In genomic region chr2:75425384-75425783, GRCm38 (mm10) we compare ENCODE assay signal across 16 mouse cellular contexts.
DNase-seq lines count a peak whose midpoint lies in the region; ATAC-seq lines count a peak whose summit lies in the region.
"Had no signal": no experiment of that assay in that cellular context is flagged by ENCODE, and none has a peak within 500 bp of the region (broad histone marks: within the 10 kb centered on the region; RNA-seq: fewer than 3 reads in every experiment).

No protein-coding gene starts in this region.

- H3K4me2 ChIP-seq in forebrain, embryonic 11.5 days (ENCODE audit: low read depth, low read length, severe bottlenecking): no peak overlapping the region
- H3K4me2 ChIP-seq in forebrain, embryonic 16.5 days (ENCODE audit: low read length): peak overlapping the region; percentile 1
- no peak overlapping the region for H3K4me2 ChIP-seq in neural tube, embryonic 11.5 days (ENCODE audit: low read depth)
- H3K4me2 ChIP-seq: heart, embryonic 11.5 days; liver, embryonic 15.5 days had no signal

- no peak overlapping the region for H3K4me3 ChIP-seq in forebrain, embryonic 11.5 days (ENCODE audit: low read depth, low read length)
- no peak overlapping the region for H3K4me3 ChIP-seq in forebrain, embryonic 16.5 days (replicated peaks; ENCODE audit: low read length)
- no peak overlapping the region for H3K4me3 ChIP-seq in limb, embryonic 10.5 days
- no peak overlapping the region for H3K4me3 ChIP-seq in neural tube, embryonic 11.5 days (ENCODE audit: low read depth, low read length)
- H3K4me3 ChIP-seq: liver, embryonic 15.5 days had no signal

- H3K36me3 ChIP-seq in forebrain, embryonic 11.5 days (ENCODE audit: control insufficient read depth, insufficient read depth, low read length): no peaks in the 10 kb centered on the region
- no peaks in the 10 kb centered on the region for H3K36me3 ChIP-seq in forebrain, embryonic 16.5 days (ENCODE audit: control insufficient read depth, insufficient read depth)
- H3K36me3 ChIP-seq in limb, embryonic 10.5 days: no peaks in the 10 kb centered on the region
- H3K36me3 ChIP-seq in neural tube, embryonic 11.5 days (ENCODE audit: control insufficient read depth, insufficient read depth, low read length): no peaks in the 10 kb centered on the region
- H3K36me3 ChIP-seq: liver, embryonic 15.5 days had no signal

- H3K4me1 ChIP-seq in forebrain, embryonic 11.5 days (replicated peaks; ENCODE audit: control insufficient read depth, insufficient read depth, low read length): peaks cover 4% of the 10 kb centered on the region; the same call in 1 of the 2 replicates
- peaks cover 29% of the 10 kb centered on the region for H3K4me1 ChIP-seq in forebrain, embryonic 16.5 days (replicated peaks; ENCODE audit: control insufficient read depth, insufficient read depth, low read length)
- peaks cover 52% of the 10 kb centered on the region for H3K4me1 ChIP-seq in limb, embryonic 10.5 days
- H3K4me1 ChIP-seq in neural tube, embryonic 11.5 days (ENCODE audit: control insufficient read depth, insufficient read depth, low read length): 0 out of 2 replicates have a peak, but pooled peaks cover 2% of the 10 kb centered on the region
- H3K4me1 ChIP-seq: liver, embryonic 15.5 days had no signal

- DNase-seq in forebrain, embryonic 11.5 days (ENCODE audit: low spot score): no peak
- DNase-seq in limb, embryonic 10.5 days (ENCODE audit: low spot score): no peak
- DNase-seq in neural tube, embryonic 11.5 days (ENCODE audit: low spot score): peak; percentile 36
- no peak for DNase-seq in heart, postnatal 10 days
- DNase-seq in B cell, adult 2 months: no peak
- no peak for DNase-seq in heart, postnatal 36 days
- DNase-seq: cerebellum, adult 18-20 months; gastrocnemius, postnatal 36 days; layer of hippocampus, adult 9-11 months; left cerebral cortex, postnatal 4 days; lung, postnatal 36 days; thymus, postnatal 14 days had no signal

- 27% methylated on average over 7 of the region's 7 CpGs for WGBS in forebrain, embryonic 11.5 days
- 9% methylated on average over 7 of the region's 7 CpGs for WGBS in forebrain, embryonic 16.5 days
- 14% methylated on average over 7 of the region's 7 CpGs for WGBS in limb, embryonic 10.5 days
- 21% methylated on average over 7 of the region's 7 CpGs for WGBS in neural tube, embryonic 11.5 days

- H3K27me3 ChIP-seq in forebrain, embryonic 11.5 days (ENCODE audit: control insufficient read depth, insufficient read depth, low read length): no peaks in the 10 kb centered on the region
- no peaks in the 10 kb centered on the region for H3K27me3 ChIP-seq in forebrain, embryonic 16.5 days (replicated peaks; ENCODE audit: control insufficient read depth, insufficient read depth, low read length)
- no peaks in the 10 kb centered on the region for H3K27me3 ChIP-seq in limb, embryonic 10.5 days (ENCODE audit: low read depth, poor library complexity, severe bottlenecking)
- H3K27me3 ChIP-seq in neural tube, embryonic 11.5 days (ENCODE audit: control insufficient read depth, insufficient read depth, low read length): no peaks in the 10 kb centered on the region

- H3K9ac ChIP-seq in forebrain, embryonic 11.5 days (ENCODE audit: low read length): no peak overlapping the region; the same call in 1 of the 2 replicates
- H3K9ac ChIP-seq in forebrain, embryonic 16.5 days (replicated peaks; ENCODE audit: low read depth, low read length): no peak overlapping the region
- no peak overlapping the region for H3K9ac ChIP-seq in neural tube, embryonic 11.5 days (ENCODE audit: low read length)
- H3K9ac ChIP-seq: liver, embryonic 15.5 days had no signal

- peak overlapping the region; percentile 58 for H3K27ac ChIP-seq in forebrain, embryonic 11.5 days (ENCODE audit: low read depth, low read length)
- H3K27ac ChIP-seq in forebrain, embryonic 16.5 days (ENCODE audit: low read length): peak overlapping the region; percentile 74
- H3K27ac ChIP-seq in limb, embryonic 10.5 days: peak overlapping the region; percentile 82
- H3K27ac ChIP-seq in neural tube, embryonic 11.5 days (ENCODE audit: low read depth, low read length): peak overlapping the region; percentile 30; the same call in 1 of the 2 replicates
- H3K27ac ChIP-seq: liver, embryonic 15.5 days had no signal

- intact Hi-C loops in heart, postnatal 10 days (cut with DNase I): no loop called here
- intact Hi-C loops in heart, postnatal 36 days (cut with DNase I): no loop called here

- no peak for ATAC-seq in forebrain, embryonic 11.5 days (replicated peaks; ENCODE audit: low FRiP score)
- peak; percentile 53; the same call in 1 of the 2 replicates for ATAC-seq in forebrain, embryonic 16.5 days
- no peak for ATAC-seq in neural tube, embryonic 11.5 days (ENCODE audit: insufficient read depth, low FRiP score, low TSS enrichment)
- ATAC-seq: Patski had no signal

- H3K9me3 ChIP-seq in forebrain, embryonic 11.5 days (ENCODE audit: control insufficient read depth, low read length): no peaks in the 10 kb centered on the region
- no peaks in the 10 kb centered on the region for H3K9me3 ChIP-seq in forebrain, embryonic 16.5 days (ENCODE audit: control insufficient read depth, low read length)
- H3K9me3 ChIP-seq in limb, embryonic 10.5 days (replicated peaks): no peaks in the 10 kb centered on the region
- no peaks in the 10 kb centered on the region for H3K9me3 ChIP-seq in neural tube, embryonic 11.5 days (ENCODE audit: control insufficient read depth, low read length)
- H3K9me3 ChIP-seq: liver, embryonic 15.5 days had no signal

Comparison
In these comparisons a context has a peak if more than half of its experiments do, and no peak if none do; other contexts are left out.
1. H3K27ac ChIP-seq: peak in every context shown above with its lines; median percentile 82 in limb, embryonic 10.5 days; 74 in forebrain, embryonic 16.5 days; 58 in forebrain, embryonic 11.5 days; 30 in neural tube, embryonic 11.5 days.